Mouse (Mus musculus) stomach, embryonic 14.5 days (tissue): ENCODE measurements at regions not wholly inside any gene's neighbourhood (a gene's known extent, or its start where the extent isn't known, plus 50 kb on each side); places are given as distances from the start of the nearest gene placed in this dataset.

Experiments used
- ATAC-seq: fragments of 200-750 bp; cut with Nextera tagmentation; 2 replicates; pipeline ENCODE4 v1.8.0; 2017; ENCODE audit warnings: low read depth, moderate TSS enrichment; ENCODE audit not compliant: insufficient number of reproducible peaks, insufficient read depth, low FRiP score
- H3K27ac ChIP-seq: fragments of 300-500 bp; sonication (generic); 2 replicates; pipeline ENCODE4 v1.5.1; 2014; ENCODE audit warnings: mild to moderate bottlenecking, low read length, moderate library complexity, mixed read lengths
- H3K27me3 ChIP-seq: fragments of 300-500 bp; sonication (generic); 2 replicates; pipeline ENCODE4 v1.6.1; 2014; ENCODE audit warnings: low read length, control low read depth, mixed read lengths; ENCODE audit not compliant: control insufficient read depth, insufficient read depth
- H3K36me3 ChIP-seq: fragments of 300-500 bp; sonication (generic); 2 replicates; pipeline ENCODE4 v1.6.1; 2014; ENCODE audit warnings: mild to moderate bottlenecking, control low read depth, low read length, moderate library complexity, mixed read lengths; ENCODE audit not compliant: control insufficient read depth, insufficient read depth
- H3K4me1 ChIP-seq: fragments of 300-500 bp; sonication (generic); 2 replicates; pipeline ENCODE4 v1.6.1; 2014; ENCODE audit warnings: low read length, control low read depth, mixed read lengths; ENCODE audit not compliant: control insufficient read depth, insufficient read depth
- H3K4me2 ChIP-seq: fragments of 300-500 bp; sonication (generic); replicated peaks from 2 replicates; pipeline ENCODE4 v1.6.1; 2014; ENCODE audit warnings: low read depth, low read length, control low read depth
- H3K4me3 ChIP-seq: fragments of 300-500 bp; sonication (generic); 2 replicates; pipeline ENCODE4 v1.5.1; 2014; ENCODE audit warnings: low read depth, low read length, control low read depth
- H3K9ac ChIP-seq: fragments of 300-500 bp; sonication (generic); replicated peaks from 2 replicates; pipeline ENCODE4 v1.6.1; 2014; ENCODE audit warnings: low read depth, mild to moderate bottlenecking, control low read depth, low read length, moderate library complexity, mixed read lengths
- H3K9me3 ChIP-seq: fragments of 300-500 bp; sonication (generic); 2 replicates; pipeline ENCODE4 v1.6.1; 2016; ENCODE audit warnings: low read depth, low read length, control low read depth; ENCODE audit not compliant: control insufficient read depth
- WGBS: fragments of 180-500 bp; shearing (Covaris S2); extraction: QIAGEN DNeasy Blood & Tissue Kit; methylation state at CpG from one replicate; pipeline ENCODE4 v1.1.7; 2014; 5-methylcytosine and 5-hydroxymethylcytosine counted together

DNA sequence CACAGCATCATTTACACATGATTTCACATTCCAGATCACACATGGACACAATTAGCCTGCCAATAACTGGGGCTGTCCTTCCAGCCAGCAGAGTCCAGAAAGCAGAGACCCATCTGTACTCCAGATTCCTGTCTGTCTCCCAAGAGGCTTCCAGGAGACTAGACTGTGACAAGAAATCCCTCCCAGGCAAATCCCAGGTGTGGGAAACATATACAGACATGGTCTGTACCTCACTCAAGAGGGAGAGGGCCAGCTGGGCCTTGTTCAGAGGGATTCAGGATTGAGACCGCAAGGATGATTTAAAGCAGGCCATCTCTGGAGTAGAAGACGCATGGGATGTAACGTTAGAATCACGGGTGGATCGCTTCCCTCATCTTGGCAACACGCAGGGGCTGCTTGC is 182.7 kb upstream of the Prr30 start:
- no peaks in the 10 kb centered on the region for H3K9me3 ChIP-seq
- no peak overlapping the region for H3K9ac ChIP-seq
- no peaks in the 10 kb centered on the region for H3K36me3 ChIP-seq
- H3K4me3 ChIP-seq: no peak overlapping the region
- no peak overlapping the region for H3K27ac ChIP-seq
- no peak overlapping the region for H3K4me2 ChIP-seq
- ATAC-seq: peak; percentile 47; the same call in 1 of the 2 replicates
- 40% methylated on average over 6 of the region's 6 CpGs for WGBS
- H3K4me1 ChIP-seq: no peaks in the 10 kb centered on the region
- H3K27me3 ChIP-seq: no peaks in the 10 kb centered on the region

DNA sequence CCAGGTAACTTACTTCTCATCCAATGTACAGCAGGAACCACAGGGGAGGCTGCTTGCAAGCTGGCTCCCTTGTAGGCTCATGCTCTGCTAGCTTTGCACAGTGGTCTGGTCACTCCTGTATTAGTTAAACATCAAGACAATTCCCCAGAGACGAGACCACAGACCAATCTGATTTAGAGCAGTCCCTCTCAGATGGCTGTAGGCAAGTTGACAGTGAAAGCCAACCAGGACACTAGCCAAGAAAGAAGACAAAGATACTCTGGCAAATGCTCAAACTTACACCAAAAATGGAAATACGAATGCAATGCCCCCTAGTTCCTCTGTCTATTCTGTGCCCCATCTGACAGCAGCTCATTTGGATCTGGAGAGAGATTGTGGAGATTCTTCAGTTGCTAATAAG is 181.8 kb upstream of the Prr30 start:
- no peaks in the 10 kb centered on the region for H3K9me3 ChIP-seq
- ATAC-seq: no peak
- WGBS: 68% methylated on average over 2 of the region's 2 CpGs
- no peak overlapping the region for H3K4me3 ChIP-seq
- 0 out of 2 replicates have a peak overlapping the region, but pooled peaks have one; percentile 10 for H3K27ac ChIP-seq
- H3K27me3 ChIP-seq: no peaks in the 10 kb centered on the region
- H3K36me3 ChIP-seq: no peaks in the 10 kb centered on the region
- H3K9ac ChIP-seq: no peak overlapping the region
- no peaks in the 10 kb centered on the region for H3K4me1 ChIP-seq
- no peak overlapping the region for H3K4me2 ChIP-seq

DNA sequence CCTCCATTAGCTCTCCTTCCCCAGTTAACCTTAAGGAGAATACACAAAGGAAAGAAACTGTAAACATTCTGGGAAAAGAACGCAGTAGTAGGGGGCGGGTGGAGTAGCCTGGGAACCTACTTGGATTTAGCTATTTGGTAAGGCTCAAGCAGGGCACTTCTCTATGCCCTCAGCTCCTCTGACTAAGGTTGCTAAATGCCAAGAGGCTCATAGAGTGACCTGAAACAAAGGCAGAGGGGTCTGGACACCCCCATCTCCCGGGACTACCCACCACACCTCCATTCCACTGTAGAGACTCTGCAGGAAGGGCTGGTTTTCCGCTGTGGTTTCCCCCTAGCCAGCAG is 179.5 kb upstream of the Prr30 start:
- WGBS: 38% methylated on average over 4 of the region's 4 CpGs
- Histone ChIP-seq H3K9ac (no peak overlapping the region), H3K4me1 (0 out of 2 replicates have a peak, but pooled peaks cover 3% of the 10 kb centered on the region), H3K27ac (no peak overlapping the region), H3K4me3 (no peak overlapping the region), H3K27me3 (no peaks in the 10 kb centered on the region), H3K9me3 (no peaks in the 10 kb centered on the region), H3K36me3 (no peaks in the 10 kb centered on the region), H3K4me2 (peak overlapping the region; percentile 45; the same call in 1 of the 2 replicates)
- ATAC-seq: peak; percentile 25; the same call in 1 of the 2 replicates

DNA sequence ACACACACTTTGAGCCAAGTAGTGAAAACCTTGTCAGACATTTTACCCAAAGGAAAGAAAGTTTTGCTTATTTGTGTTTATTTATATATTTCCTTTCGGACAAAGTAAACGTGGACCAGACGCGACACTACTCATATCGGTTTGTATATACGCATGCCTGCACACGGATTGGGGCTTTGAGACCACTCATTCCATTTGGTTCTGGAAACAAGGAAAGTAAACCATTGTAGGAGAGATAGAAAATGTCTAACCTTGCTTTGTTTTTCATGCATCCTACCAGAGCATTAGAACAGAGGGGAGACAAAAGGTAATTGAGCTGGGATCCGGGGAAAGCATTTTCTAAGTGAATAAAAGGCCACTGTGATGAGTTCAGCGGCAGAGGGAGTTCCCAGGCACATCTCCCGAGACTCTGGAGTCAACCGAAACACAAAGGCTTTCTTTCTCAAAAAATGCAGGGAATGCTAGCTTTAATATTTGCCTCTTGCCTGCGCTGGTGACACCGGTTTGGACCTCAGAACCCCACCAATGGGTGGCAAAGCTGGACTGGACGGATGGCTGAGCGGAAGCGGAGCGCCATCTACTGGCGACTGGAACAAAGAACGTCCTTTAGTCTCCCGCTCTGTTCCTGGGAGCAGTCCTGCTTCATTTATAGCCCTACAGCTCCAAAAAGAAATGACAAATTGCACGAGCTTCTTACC is 179.0 kb upstream of the Prr30 start:
- no peak overlapping the region for H3K9ac ChIP-seq
- no peak overlapping the region for H3K27ac ChIP-seq

DNA sequence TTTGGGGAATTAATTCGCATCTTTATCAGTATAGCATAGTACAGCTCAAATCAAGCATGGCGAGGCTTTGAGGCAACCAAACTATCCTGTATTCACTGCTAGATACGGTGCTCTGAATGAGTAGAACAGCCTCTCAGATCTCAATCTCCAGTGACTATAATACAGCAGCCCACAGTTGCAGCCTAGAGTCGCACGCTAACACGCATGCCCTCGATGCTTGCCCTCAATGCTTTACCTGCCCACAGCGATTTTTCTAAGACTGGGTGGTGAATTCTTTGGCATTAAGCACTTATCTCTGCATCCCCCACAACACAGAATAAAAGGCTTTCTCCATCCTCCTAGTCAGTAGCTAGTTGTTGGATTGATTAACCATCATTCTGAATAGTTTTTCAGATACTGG is 178.4 kb upstream of the Prr30 start:
- H3K27me3 ChIP-seq: no peaks in the 10 kb centered on the region
- H3K4me2 ChIP-seq: peak overlapping the region; percentile 45; the same call in 1 of the 2 replicates
- H3K36me3 ChIP-seq: no peaks in the 10 kb centered on the region
- H3K4me1 ChIP-seq: 0 out of 2 replicates have a peak, but pooled peaks cover 3% of the 10 kb centered on the region
- H3K9ac ChIP-seq: no peak overlapping the region
- no peaks in the 10 kb centered on the region for H3K9me3 ChIP-seq
- no peak for ATAC-seq
- H3K4me3 ChIP-seq: no peak overlapping the region
- 82% methylated on average over 8 of the region's 8 CpGs for WGBS
- H3K27ac ChIP-seq: no peak overlapping the region

More for the DNA sequence above, 179.0 kb upstream of the Prr30 start:
- Histone ChIP-seq H3K4me1 (0 out of 2 replicates have a peak, but pooled peaks cover 3% of the 10 kb centered on the region), H3K4me3 (peak overlapping the region; percentile 21), H3K36me3 (no peaks in the 10 kb centered on the region), H3K4me2 (peak overlapping the region; percentile 45), H3K9me3 (no peaks in the 10 kb centered on the region), H3K27me3 (no peaks in the 10 kb centered on the region)
- WGBS: 20% methylated on average over 21 of the region's 21 CpGs
- peak; percentile 76; the same call in 1 of the 2 replicates for ATAC-seq

DNA sequence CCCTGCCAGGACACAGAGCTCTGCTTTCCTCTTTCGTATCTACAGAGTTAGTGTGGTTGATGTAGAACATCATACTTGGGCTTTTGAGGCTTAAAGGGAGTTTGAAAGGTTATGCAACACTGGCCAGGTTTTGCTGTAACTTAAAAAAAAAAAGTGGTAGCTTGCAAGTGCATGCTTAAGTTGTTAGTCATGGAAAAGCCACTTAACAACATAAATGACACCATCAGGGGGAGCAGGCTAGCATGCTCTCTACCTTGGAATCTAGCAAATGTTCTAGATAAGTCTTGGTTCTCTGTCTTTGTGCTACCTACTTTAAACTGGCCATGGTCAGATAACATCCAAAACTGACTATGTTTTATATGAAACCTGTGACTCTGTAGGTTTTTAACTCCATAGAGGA is 176.6 kb upstream of the Prr30 start:
- H3K27ac ChIP-seq: no peak overlapping the region
- H3K27me3 ChIP-seq: no peaks in the 10 kb centered on the region
- no peak overlapping the region for H3K4me2 ChIP-seq
- H3K9ac ChIP-seq: no peak overlapping the region
- no peaks in the 10 kb centered on the region for H3K36me3 ChIP-seq
- 0 out of 2 replicates have a peak, but pooled peaks cover 3% of the 10 kb centered on the region for H3K4me1 ChIP-seq
- H3K4me3 ChIP-seq: no peak overlapping the region
- H3K9me3 ChIP-seq: no peaks in the 10 kb centered on the region
- ATAC-seq: no peak
- WGBS: 77% methylated on average over 1 of the region's 1 CpGs

DNA sequence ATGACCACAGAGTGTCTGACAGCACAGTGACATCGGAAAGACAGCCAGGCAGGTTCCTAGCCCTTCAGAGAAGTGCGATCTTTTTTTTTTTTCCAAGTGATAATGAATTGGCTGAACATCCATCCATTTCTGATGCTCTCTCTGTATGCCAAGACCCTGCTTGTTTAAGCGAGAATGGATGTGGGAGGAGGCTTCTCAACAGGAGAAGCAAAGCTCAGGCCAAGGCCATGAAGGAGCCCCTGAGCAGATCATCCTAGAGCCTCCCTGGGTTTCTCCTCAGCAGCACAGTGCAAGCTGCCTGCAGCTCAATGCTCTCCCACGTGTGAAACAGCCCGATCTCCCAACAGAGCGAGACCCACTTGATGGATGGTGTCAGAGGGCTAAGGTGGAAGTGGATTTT is 175.7 kb upstream of the Prr30 start:
- Histone ChIP-seq H3K36me3 (no peaks in the 10 kb centered on the region), H3K9ac (no peak overlapping the region), H3K4me3 (no peak overlapping the region), H3K9me3 (no peaks in the 10 kb centered on the region), H3K27ac (no peak overlapping the region), H3K4me2 (no peak overlapping the region), H3K4me1 (0 out of 2 replicates have a peak, but pooled peaks cover 3% of the 10 kb centered on the region), H3K27me3 (no peaks in the 10 kb centered on the region)
- ATAC-seq: no peak
- 27% methylated on average over 6 of the region's 6 CpGs for WGBS

DNA sequence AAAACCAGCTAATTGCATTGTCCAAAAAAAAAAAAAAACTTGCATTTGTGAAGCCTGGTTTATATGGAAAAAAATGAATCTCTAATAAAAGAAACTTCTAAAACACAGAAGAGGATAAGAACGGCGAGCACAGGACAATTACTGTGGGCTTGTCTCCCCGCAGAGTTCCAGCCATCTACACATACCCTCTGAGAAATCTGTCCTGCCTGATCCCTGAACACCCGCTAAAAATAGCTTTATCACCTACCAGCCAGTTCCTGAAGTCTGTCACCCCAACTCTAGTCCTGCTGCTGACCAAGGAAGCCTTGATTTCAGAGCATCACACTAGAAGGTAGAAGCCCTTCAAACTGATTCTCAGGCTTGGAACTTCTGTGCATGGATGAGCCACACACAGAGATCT is 173.7 kb upstream of the Prr30 start:
- Histone ChIP-seq H3K27ac (no peak overlapping the region), H3K4me2 (no peak overlapping the region), H3K4me1 (0 out of 2 replicates have a peak, but pooled peaks cover 3% of the 10 kb centered on the region), H3K27me3 (no peaks in the 10 kb centered on the region), H3K4me3 (no peak overlapping the region), H3K9me3 (no peaks in the 10 kb centered on the region), H3K36me3 (no peaks in the 10 kb centered on the region), H3K9ac (no peak overlapping the region)
- whole genome bisulfite sequencing: 94% methylated on average over 4 of the region's 4 CpGs
- ATAC-seq: no peak

DNA sequence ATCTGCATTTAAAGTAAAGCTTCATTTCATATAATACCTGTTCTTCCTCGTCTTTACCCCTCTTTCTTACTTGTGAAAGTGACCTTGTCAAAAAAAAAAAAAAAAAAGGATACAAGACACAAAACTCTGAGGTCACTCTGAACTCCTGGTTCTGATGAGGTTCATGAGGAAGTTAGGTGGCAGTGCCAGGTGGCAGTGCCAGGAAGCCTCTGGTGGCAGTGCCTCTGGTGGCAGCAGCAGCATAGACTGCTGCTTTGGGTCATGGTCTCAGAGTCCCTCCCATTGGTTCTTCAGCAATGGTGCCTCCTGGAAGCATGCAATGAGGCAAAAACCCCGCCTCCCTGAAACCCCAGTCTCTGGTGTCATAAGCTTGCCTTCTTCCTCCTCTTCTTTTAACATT is 159.7 kb upstream of the Prr30 start:
- Histone ChIP-seq H3K36me3 (no peaks in the 10 kb centered on the region), H3K27ac (no peak overlapping the region), H3K9me3 (no peaks in the 10 kb centered on the region), H3K27me3 (no peaks in the 10 kb centered on the region), H3K4me2 (no peak overlapping the region), H3K4me3 (no peak overlapping the region), H3K9ac (no peak overlapping the region), H3K4me1 (no peaks in the 10 kb centered on the region)
- 82% methylated on average over 2 of the region's 2 CpGs for WGBS
- no peak for ATAC-seq
